Mouse (Mus musculus) limb, embryonic 14.5 days (tissue): Measurements from ENCODE around the gene Arhgap19. TPM values are rescaled to one million over a fixed set of nuclear protein-coding genes. Genes with fewer than 3 reads are reported as not detected.

Experiments
- ATAC-seq: fragments of 200-750 bp; cut with Nextera tagmentation; 2 replicates; pipeline ENCODE4 v1.8.0; 2017; ENCODE audit warnings: low read depth, moderate number of reproducible peaks, moderate TSS enrichment; ENCODE audit not compliant: low FRiP score
- DNase-seq: peaks from one replicate; pipeline ENCODE4 v3.0.0-alpha.2; 2015; ENCODE audit warnings: low spot score
- H3K27ac ChIP-seq: fragments of 300-500 bp; sonication (generic); replicated peaks from 2 replicates; pipeline ENCODE4 v1.5.1; 2014; ENCODE audit warnings: low read depth, mild to moderate bottlenecking, low read length, moderate library complexity, mixed read lengths
- H3K27me3 ChIP-seq: fragments of 300-500 bp; sonication (generic); 2 replicates; pipeline ENCODE4 v1.6.1; 2014; ENCODE audit warnings: low read length, mixed read lengths; ENCODE audit not compliant: control insufficient read depth, insufficient read depth
- H3K36me3 ChIP-seq: fragments of 300-500 bp; sonication (generic); 2 replicates; pipeline ENCODE4 v1.6.1; 2014; ENCODE audit warnings: mild to moderate bottlenecking, low read length, moderate library complexity, mixed read lengths; ENCODE audit not compliant: control insufficient read depth, insufficient read depth
- H3K4me1 ChIP-seq: fragments of 300-500 bp; sonication (generic); 2 replicates; pipeline ENCODE4 v1.6.1; 2014; ENCODE audit warnings: antibody characterized with exemption, low read length, mixed read lengths; ENCODE audit not compliant: control insufficient read depth, insufficient read depth
- H3K4me2 ChIP-seq: fragments of 300-500 bp; sonication (generic); replicated peaks from 2 replicates; pipeline ENCODE4 v1.6.1; 2014; ENCODE audit warnings: low read depth, mild to moderate bottlenecking, low read length, moderate library complexity; ENCODE audit not compliant: severe bottlenecking
- H3K4me3 ChIP-seq: fragments of 300-500 bp; sonication (generic); replicated peaks from 2 replicates; pipeline ENCODE4 v1.5.1; 2014; ENCODE audit warnings: low read length
- H3K9ac ChIP-seq: fragments of 300-500 bp; sonication (generic); 2 replicates; pipeline ENCODE4 v1.6.1; 2014; ENCODE audit warnings: mild to moderate bottlenecking, low read depth, low read length, moderate library complexity; ENCODE audit not compliant: severe bottlenecking
- H3K9me3 ChIP-seq: fragments of 300-500 bp; sonication (generic); 2 replicates; pipeline ENCODE4 v1.6.1; 2016; ENCODE audit warnings: low read length; ENCODE audit not compliant: control insufficient read depth
- POLR2A ChIP-seq: fragments of 200-500 bp; IDR thresholded peaks from 2 replicates; pipeline ENCODE4 v1.8.0; 2012; ENCODE audit warnings: inconsistent platforms, mild to moderate bottlenecking, moderate library complexity, borderline replicate concordance; ENCODE audit not compliant: insufficient read depth, insufficient read length; ENCODE audit errors: extremely low read depth
- WGBS: fragments of 180-500 bp; shearing (Covaris S2); extraction: QIAGEN DNeasy Blood & Tissue Kit; methylation state at CpG from one replicate; pipeline ENCODE4 v1.1.7; 2014; 5-methylcytosine and 5-hydroxymethylcytosine counted together
- polyA plus RNA-seq, 2 experiments: library from polyadenylated mRNA; depleted of rRNA in 1 of 2; stranded (reverse) in 1 of 2; unstranded in 1 of 2; fragments of >200 nt; fragmentation: Nextera tagmentation in 1 of 2; extraction: Ambion mirVana in 1 of 2; gene quantifications; 2 replicates each; pipeline versions ENCODE4 v1.2.1 to v1.2.3; 2012 to 2014

Gene Arhgap19
- polyA plus RNA-seq, 2 experiments = 18.8 to 19.7 TPM

DNA sequence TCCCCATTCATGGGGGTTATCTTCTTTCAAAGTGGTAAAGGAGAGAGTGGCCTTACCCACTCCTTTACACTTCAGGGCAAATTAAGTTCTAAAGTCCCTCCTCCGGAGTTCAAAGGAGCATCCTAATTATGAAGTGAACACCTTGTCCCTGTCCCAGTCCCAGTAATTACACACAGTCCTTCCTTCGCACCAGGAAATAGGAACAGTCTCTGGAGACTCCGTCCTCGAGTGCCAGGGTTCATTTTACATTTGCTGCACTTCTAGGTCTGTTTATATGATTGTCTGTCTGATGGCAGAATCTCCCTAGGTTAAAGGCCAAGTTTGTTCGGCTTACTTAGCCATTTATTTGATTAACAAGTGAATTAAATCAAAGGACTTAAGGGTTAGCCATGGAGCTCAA is 14.6 kb upstream of the Arhgap19 start:
- H3K4me1 ChIP-seq = peaks cover 6% of the 10 kb centered on the region; the same call in 1 of the 2 replicates
- H3K9ac ChIP-seq = no peak overlapping the region
- H3K36me3 ChIP-seq = no peaks in the 10 kb centered on the region
- H3K4me2 ChIP-seq = no peak overlapping the region
- H3K9me3 ChIP-seq = no peaks in the 10 kb centered on the region
- ATAC-seq (no peak), DNase-seq (no peak)
- no peak for TF ChIP-seq POLR2A
- 56% methylated on average over 5 of the region's 5 CpGs for WGBS
- H3K4me3 ChIP-seq = no peak overlapping the region
- H3K27ac ChIP-seq = no peak overlapping the region
- no peaks in the 10 kb centered on the region for H3K27me3 ChIP-seq

DNA sequence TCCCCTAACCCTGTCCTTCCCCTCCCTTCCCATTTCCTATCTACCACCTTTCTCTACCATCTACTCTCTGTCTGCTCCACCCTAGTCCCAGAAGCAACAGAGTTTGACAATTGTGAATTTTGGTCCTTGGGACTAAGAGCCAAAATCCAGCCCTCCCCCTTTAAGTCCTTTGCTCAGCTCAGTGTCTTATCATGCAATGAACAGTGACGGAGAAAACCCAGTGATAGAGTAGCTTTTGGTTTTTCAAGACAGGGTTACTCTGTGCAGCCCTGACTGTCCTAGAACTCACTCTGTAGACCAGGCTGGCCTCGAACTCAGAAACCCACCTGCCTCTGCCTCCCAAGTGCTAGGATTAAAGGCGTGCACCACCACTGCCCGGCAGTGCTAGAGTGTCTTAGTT is 11.5 kb upstream of the Arhgap19 start:
- H3K27me3 ChIP-seq = no peaks in the 10 kb centered on the region
- peaks cover 6% of the 10 kb centered on the region; the same call in 1 of the 2 replicates for H3K4me1 ChIP-seq
- no peak overlapping the region for H3K4me2 ChIP-seq
- H3K4me3 ChIP-seq = no peak overlapping the region
- DNase-seq = no peak
- no peak for ATAC-seq
- 87% methylated on average over 4 of the region's 4 CpGs for WGBS
- no peak overlapping the region for H3K9ac ChIP-seq
- H3K36me3 ChIP-seq = no peaks in the 10 kb centered on the region
- no peak overlapping the region for H3K27ac ChIP-seq
- no peaks in the 10 kb centered on the region for H3K9me3 ChIP-seq
- TF ChIP-seq POLR2A = no peak

DNA sequence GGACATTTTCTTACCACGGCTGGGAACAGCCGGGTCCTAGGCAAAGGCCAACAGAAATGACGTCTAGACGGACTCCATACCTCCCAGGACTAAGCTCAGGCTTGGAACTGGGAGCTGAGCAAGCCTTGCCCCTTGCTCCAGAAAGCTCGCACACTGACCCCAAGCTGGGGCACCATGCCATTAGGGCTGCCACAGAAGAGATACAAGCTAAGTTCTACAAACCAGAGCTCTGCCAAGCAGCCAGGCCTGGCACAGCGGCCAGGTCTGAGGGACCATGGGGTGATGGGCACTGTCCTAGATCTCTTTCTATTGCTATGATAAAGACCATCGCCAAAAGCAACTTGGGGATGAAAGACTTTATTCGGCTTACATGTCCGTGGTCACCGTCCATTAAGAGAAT is 10.7 kb upstream of the Arhgap19 start:
- Histone ChIP-seq H3K4me1 (peaks cover 6% of the 10 kb centered on the region; the same call in 1 of the 2 replicates), H3K9ac (no peak overlapping the region), H3K4me3 (no peak overlapping the region), H3K27ac (no peak overlapping the region), H3K36me3 (no peaks in the 10 kb centered on the region), H3K4me2 (no peak overlapping the region), H3K27me3 (no peaks in the 10 kb centered on the region), H3K9me3 (no peaks in the 10 kb centered on the region)
- WGBS = 84% methylated on average over 10 of the region's 10 CpGs
- ATAC-seq (no peak), DNase-seq (no peak)
- no peak for TF ChIP-seq POLR2A

DNA sequence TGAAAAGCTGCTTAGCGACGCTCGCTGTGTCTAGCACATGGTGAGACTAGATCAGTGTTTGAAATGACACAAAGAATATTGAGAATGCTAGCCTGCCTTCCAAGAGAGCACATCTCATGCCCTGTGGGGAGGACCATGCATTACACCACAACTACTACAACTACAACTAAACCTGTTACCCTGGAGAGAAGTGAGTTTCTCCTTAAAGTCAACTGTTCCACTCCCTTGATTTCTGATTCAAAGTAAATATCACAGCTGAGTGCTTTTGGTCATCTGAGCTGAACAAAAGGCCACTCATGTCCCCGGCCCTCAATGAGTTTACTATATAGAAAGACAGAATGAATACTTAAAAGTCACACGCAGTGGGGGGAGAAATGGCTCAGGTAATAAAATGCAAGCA is 8.2 kb upstream of the Arhgap19 start:
- H3K4me3 ChIP-seq = no peak overlapping the region
- WGBS = 86% methylated on average over 5 of the region's 5 CpGs
- no peaks in the 10 kb centered on the region for H3K9me3 ChIP-seq
- H3K4me1 ChIP-seq = no peaks in the 10 kb centered on the region
- no peak overlapping the region for H3K9ac ChIP-seq
- no peaks in the 10 kb centered on the region for H3K27me3 ChIP-seq
- no peak overlapping the region for H3K27ac ChIP-seq
- H3K36me3 ChIP-seq = no peaks in the 10 kb centered on the region
- no peak for DNase-seq
- ATAC-seq = no peak
- TF ChIP-seq POLR2A = no peak
- H3K4me2 ChIP-seq = no peak overlapping the region

DNA sequence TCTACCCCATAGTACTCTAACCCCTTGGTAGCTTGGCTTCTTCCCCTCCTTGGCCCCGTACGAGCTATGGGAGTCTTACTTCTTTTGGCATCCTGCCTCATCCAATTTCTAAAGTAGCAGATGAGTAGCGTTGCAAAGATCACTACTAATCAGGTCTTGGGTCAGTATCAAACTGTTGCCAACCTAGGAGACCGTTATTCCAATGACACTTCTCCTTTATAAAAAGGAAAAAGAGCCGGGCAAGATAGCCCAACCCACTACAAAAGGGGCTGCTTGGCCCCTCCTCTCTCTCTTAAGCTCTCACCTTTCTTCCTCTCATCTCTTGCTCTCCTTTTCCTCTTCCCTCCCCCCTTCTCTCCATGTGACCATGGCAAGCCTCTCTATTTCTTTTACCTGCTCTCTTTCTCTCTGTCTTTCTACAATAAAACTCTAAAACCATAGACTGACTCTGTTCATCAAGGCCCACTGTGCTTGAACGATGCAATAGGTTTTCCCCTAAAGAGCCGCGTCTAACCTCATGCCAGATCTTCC is 6.3 kb upstream of the Arhgap19 start:
- no peaks in the 10 kb centered on the region for H3K27me3 ChIP-seq
- 80% methylated on average over 8 of the region's 8 CpGs for WGBS
- no peak for DNase-seq
- no peaks in the 10 kb centered on the region for H3K4me1 ChIP-seq
- no peaks in the 10 kb centered on the region for H3K36me3 ChIP-seq
- H3K9ac ChIP-seq = no peak overlapping the region
- H3K27ac ChIP-seq = no peak overlapping the region
- H3K4me2 ChIP-seq = no peak overlapping the region
- H3K4me3 ChIP-seq = no peak overlapping the region
- no peak for ATAC-seq
- no peaks in the 10 kb centered on the region for H3K9me3 ChIP-seq
- TF ChIP-seq POLR2A = no peak

DNA sequence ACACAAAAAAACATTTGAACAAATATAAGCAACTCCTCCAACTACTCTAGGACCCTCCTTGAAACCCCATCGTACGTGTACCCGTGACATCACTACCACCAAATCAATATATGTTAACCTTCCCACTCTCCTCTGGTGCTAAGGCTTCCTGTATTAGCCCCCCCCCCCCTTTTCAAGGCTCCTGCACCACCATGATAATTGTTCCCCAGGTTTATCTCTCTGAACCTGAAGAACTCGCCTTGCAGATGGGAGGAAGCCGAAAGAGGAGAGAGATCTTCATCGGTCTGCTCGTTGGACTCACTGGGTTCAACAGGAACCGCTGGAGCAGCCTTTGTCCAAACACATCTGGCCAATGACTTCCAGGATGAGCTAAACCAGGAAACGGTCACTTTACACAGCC is 5.7 kb upstream of the Arhgap19 start:
- ATAC-seq (no peak), DNase-seq (no peak)
- no peak for TF ChIP-seq POLR2A
- Histone ChIP-seq H3K4me2 (no peak overlapping the region), H3K27ac (no peak overlapping the region), H3K9ac (no peak overlapping the region), H3K36me3 (no peaks in the 10 kb centered on the region), H3K27me3 (no peaks in the 10 kb centered on the region), H3K4me3 (no peak overlapping the region), H3K9me3 (no peaks in the 10 kb centered on the region), H3K4me1 (no peaks in the 10 kb centered on the region)
- WGBS = 89% methylated on average over 9 of the region's 9 CpGs
